ENCODE assay signal across 8 mouse cellular contexts in the genomic region with DNA sequence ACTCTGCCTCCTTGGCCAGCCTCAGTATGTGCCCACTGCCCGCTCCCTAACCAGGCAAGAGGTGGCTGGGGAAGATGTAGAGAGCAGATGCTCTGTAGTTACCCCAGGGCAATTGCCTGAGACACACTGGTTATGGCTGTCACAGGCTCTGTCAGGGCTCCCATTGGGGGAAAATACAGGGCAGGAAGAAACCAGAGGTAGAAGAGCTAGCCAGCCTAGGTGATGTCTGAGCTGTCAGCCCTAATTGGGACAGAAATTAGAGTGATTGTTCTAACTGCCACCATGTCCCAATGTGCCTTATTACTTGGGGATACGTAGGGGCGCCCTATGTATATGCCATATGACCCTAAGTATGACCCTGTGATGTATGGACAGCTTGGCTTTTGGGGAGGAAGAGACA. TPM values are rescaled to one million over a fixed set of nuclear protein-coding genes. Genes with fewer than 3 reads are reported as not detected.
A peak's percentile ranks its signal among the peaks of the same experiment; 100 is the strongest.
DNase-seq lines count a peak whose midpoint lies in the region; ATAC-seq and TF ChIP-seq lines count a peak whose summit lies in the region.

No protein-coding gene starts in this region.

- WGBS in heart, embryonic 13.5 days: 90% methylated on average over 3 of the region's 3 CpGs
- WGBS in forebrain, postnatal 0 days: 94% methylated on average over 3 of the region's 3 CpGs
- 86% methylated on average over 3 of the region's 3 CpGs for WGBS in macrophage (ENCODE audit: missing documents)

- no peak for TF ChIP-seq CTCF in E14TG2a.4 (conservative IDR thresholded peaks at IDR 0.05; ENCODE audit: low read length)
- TF ChIP-seq CTCF in forebrain, postnatal 0 days (IDR thresholded peaks at IDR 0.05; ENCODE audit: low read depth): no peak

- peak overlapping the region; percentile 91; the same call in 1 of the 2 replicates for H3K9ac ChIP-seq in heart, embryonic 13.5 days
- 0 out of 2 replicates have a peak overlapping the region, but pooled peaks have one; percentile 93 for H3K9ac ChIP-seq in forebrain, postnatal 0 days

- H3K4me3 ChIP-seq in heart, embryonic 13.5 days: peak overlapping the region; percentile 75
- H3K4me3 ChIP-seq in E14TG2a.4 (replicated peaks; ENCODE audit: low read length) (peak overlapping the region; percentile 95; the same call in 1 of the 2 replicates), macrophage (ENCODE audit: inconsistent target) (peak overlapping the region; percentile 100)
- H3K4me3 ChIP-seq in forebrain, postnatal 0 days (ENCODE audit: low read depth, low read length): peak overlapping the region; percentile 81; the same call in 1 of the 2 replicates

- no peak for ATAC-seq in heart, embryonic 13.5 days (ENCODE audit: extremely low read depth, insufficient number of reproducible peaks, low FRiP score, low TSS enrichment)
- no peak for ATAC-seq in forebrain, postnatal 0 days

- 0 out of 2 replicates have a peak overlapping the region, but pooled peaks have one; percentile 1 for H3K27ac ChIP-seq in heart, embryonic 13.5 days (replicated peaks)
- no peak overlapping the region for H3K27ac ChIP-seq in forebrain, postnatal 0 days (ENCODE audit: low read depth, low read length)
- H3K27ac ChIP-seq in macrophage: peak overlapping the region; percentile 100

- no peak for DNase-seq in heart, adult 11 months
- DNase-seq in forebrain, postnatal 0 days: no peak
- no peak for DNase-seq in ovary, postnatal 14 days (ENCODE audit: low spot score)
- no peak for DNase-seq in gastrocnemius, postnatal 14 days
- no peak for DNase-seq in urinary bladder, postnatal 14 days (ENCODE audit: low spot score)

- intact Hi-C loops in gastrocnemius, postnatal 14 days (cut with DNase I; ENCODE audit: low total_unique reads): loop anchor here (10.0 kb wide), 1 partner anchor 181 kb away; a partner anchor contains a TSS

- H3K9me3 ChIP-seq in heart, embryonic 13.5 days: no peaks in the 10 kb centered on the region
- no peaks in the 10 kb centered on the region for H3K9me3 ChIP-seq in E14TG2a.4 (ENCODE audit: low read length)
- no peaks in the 10 kb centered on the region for H3K9me3 ChIP-seq in forebrain, postnatal 0 days (ENCODE audit: low read length)

- H3K79me2 ChIP-seq in macrophage (ENCODE audit: inconsistent target): peaks cover 60% of the 10 kb centered on the region

- H3K27me3 ChIP-seq in heart, embryonic 13.5 days (replicated peaks): no peaks in the 10 kb centered on the region
- peaks cover 9% of the 10 kb centered on the region for H3K27me3 ChIP-seq in E14TG2a.4 (ENCODE audit: insufficient read depth, low read length)
- no peaks in the 10 kb centered on the region for H3K27me3 ChIP-seq in forebrain, postnatal 0 days (ENCODE audit: insufficient read depth, low read length)

- peak overlapping the region; percentile 91 for H3K4me2 ChIP-seq in heart, embryonic 13.5 days
- H3K4me2 ChIP-seq in forebrain, postnatal 0 days (ENCODE audit: low read depth): peak overlapping the region; percentile 80

- H3K4me1 ChIP-seq in heart, embryonic 13.5 days: peaks cover 18% of the 10 kb centered on the region
- peaks cover 52% of the 10 kb centered on the region for H3K4me1 ChIP-seq in E14TG2a.4 (replicated peaks; ENCODE audit: low read depth, low read length)
- peaks cover 9% of the 10 kb centered on the region for H3K4me1 ChIP-seq in forebrain, postnatal 0 days (ENCODE audit: insufficient read depth)

- peaks cover 33% of the 10 kb centered on the region for H3K36me3 ChIP-seq in heart, embryonic 13.5 days
- H3K36me3 ChIP-seq in E14TG2a.4 (ENCODE audit: insufficient read depth, low read length) (peaks cover 35% of the 10 kb centered on the region), macrophage (ENCODE audit: inconsistent target) (peaks cover 40% of the 10 kb centered on the region)
- H3K36me3 ChIP-seq in forebrain, postnatal 0 days (ENCODE audit: insufficient read depth): peaks cover 31% of the 10 kb centered on the region

RNA-seq across cellular contexts. Expression of a gene that starts 1.5 kb away (rescaled TPM):
- 11.2 and 13.2 TPM in 2 replicates for polyA plus RNA-seq in heart, embryonic 13.5 days (2015; fragmentation: Nextera tagmentation; extraction: Ambion mirVana)
- 71.9 and 74.4 TPM in 2 replicates for total RNA-seq in forebrain, postnatal 0 days (2014; rRNA removed)
- polyA plus RNA-seq in forebrain, postnatal 0 days (2015; fragmentation: Nextera tagmentation; extraction: Ambion mirVana): 39.6 and 44.9 TPM in 2 replicates
- total RNA-seq in macrophage (2018; cell fraction: chromatin; rRNA removed): 1,000 to 10,000 TPM in 11 of 26 experiments, 100 to 1,000 TPM in 15; 122 to 1,570 (median 865) TPM
- 100 to 1,000 TPM; 129 to 393 (median 270) TPM for total RNA-seq in macrophage (2018; cell fraction: cytosol; rRNA removed)
- total RNA-seq in macrophage (2018; cell fraction: nucleus; rRNA removed): 100 to 1,000 TPM; 145 to 858 (median 561) TPM
- polyA plus RNA-seq in macrophage (2018): 230 to 319 TPM (median 312 TPM) in 3 replicates
- 1 to 10 TPM; 8.3 to 9.7 TPM for total RNA-seq in gastrocnemius, postnatal 14 days (2021)

RNA-seq across cellular contexts. Expression of a gene that starts 17.8 kb away (rescaled TPM):
- polyA plus RNA-seq in heart, embryonic 13.5 days (2015; fragmentation: Nextera tagmentation; extraction: Ambion mirVana): 25.5 and 26.2 TPM in 2 replicates
- 21.2 and 41.3 TPM in 2 replicates for total RNA-seq in forebrain, postnatal 0 days (2014; rRNA removed)
- 35.3 and 35.6 TPM in 2 replicates for polyA plus RNA-seq in forebrain, postnatal 0 days (2015; fragmentation: Nextera tagmentation; extraction: Ambion mirVana)
- 10 to 100 TPM in 20 of 26 experiments, 1 to 10 TPM in 6; 7.7 to 19.3 (median 12.0) TPM for total RNA-seq in macrophage (2018; cell fraction: chromatin; rRNA removed)
- total RNA-seq in macrophage (2018; cell fraction: cytosol; rRNA removed): 10 to 100 TPM; 35.3 to 80.0 (median 55.9) TPM
- total RNA-seq in macrophage (2018; cell fraction: nucleus; rRNA removed): 10 to 100 TPM; 12.6 to 31.8 (median 18.8) TPM
- polyA plus RNA-seq in macrophage (2018): 29.8 to 44.9 TPM (median 39.4 TPM) in 3 replicates
- total RNA-seq in gastrocnemius, postnatal 14 days (2021): 1 to 10 TPM; 6.2 to 6.5 TPM

RNA-seq across cellular contexts. Expression of a gene that starts 24.1 kb away (rescaled TPM):
- 23.3 and 23.6 TPM in 2 replicates for polyA plus RNA-seq in heart, embryonic 13.5 days (2015; fragmentation: Nextera tagmentation; extraction: Ambion mirVana)
- 24.5 and 30.7 TPM in 2 replicates for total RNA-seq in forebrain, postnatal 0 days (2014; rRNA removed)
- 21.0 and 31.3 TPM in 2 replicates for polyA plus RNA-seq in forebrain, postnatal 0 days (2015; fragmentation: Nextera tagmentation; extraction: Ambion mirVana)
- total RNA-seq in macrophage (2018; cell fraction: chromatin; rRNA removed): 10 to 100 TPM in 24 of 26 experiments, 1 to 10 TPM in 2; 8.1 to 32.4 (median 21.4) TPM
- 10 to 100 TPM; 14.1 to 24.3 (median 19.8) TPM for total RNA-seq in macrophage (2018; cell fraction: cytosol; rRNA removed)
- total RNA-seq in macrophage (2018; cell fraction: nucleus; rRNA removed): 10 to 100 TPM; 10.7 to 37.3 (median 20.3) TPM
- polyA plus RNA-seq in macrophage (2018): 16.8 to 21.8 TPM (median 20.3 TPM) in 3 replicates
- total RNA-seq in gastrocnemius, postnatal 14 days (2021): 10 to 100 TPM; 14.9 to 18.6 TPM

RNA-seq across cellular contexts. Expression of a gene that starts 25.3 kb away (rescaled TPM):
- polyA plus RNA-seq in heart, embryonic 13.5 days (2015; fragmentation: Nextera tagmentation; extraction: Ambion mirVana): 1.4 and 1.5 TPM in 2 replicates
- total RNA-seq in forebrain, postnatal 0 days (2014; rRNA removed): 0.54 and 1.1 TPM in 2 replicates
- polyA plus RNA-seq in forebrain, postnatal 0 days (2015; fragmentation: Nextera tagmentation; extraction: Ambion mirVana): 0.24 and 0.84 TPM in 2 replicates
- total RNA-seq in macrophage (2018; cell fraction: chromatin; rRNA removed): 10 to 100 TPM; 15.3 to 70.9 (median 30.3) TPM
- total RNA-seq in macrophage (2018; cell fraction: cytosol; rRNA removed): 1 to 10 TPM; 2.5 to 9.7 (median 5.3) TPM
- total RNA-seq in macrophage (2018; cell fraction: nucleus; rRNA removed): 10 to 100 TPM in 25 of 26 experiments, 1 to 10 TPM in 1; 9.8 to 55.7 (median 28.5) TPM
- polyA plus RNA-seq in macrophage (2018): 2.4 to 5.2 TPM (median 4.4 TPM) in 3 replicates
- total RNA-seq in gastrocnemius, postnatal 14 days (2021): under 1 TPM; 0.31 to 0.84 TPM

RNA-seq across cellular contexts. Expression of a gene that starts 25.8 kb away (rescaled TPM):
- polyA plus RNA-seq in heart, embryonic 13.5 days (2015; fragmentation: Nextera tagmentation; extraction: Ambion mirVana): 6.8 and 6.9 TPM in 2 replicates
- total RNA-seq in forebrain, postnatal 0 days (2014; rRNA removed): 2.2 and 2.3 TPM in 2 replicates
- 2.0 and 2.4 TPM in 2 replicates for polyA plus RNA-seq in forebrain, postnatal 0 days (2015; fragmentation: Nextera tagmentation; extraction: Ambion mirVana)
- total RNA-seq in macrophage (2018; cell fraction: chromatin; rRNA removed): 100 to 1,000 TPM in 19 of 26 experiments, 10 to 100 TPM in 7; 38.5 to 511 (median 181) TPM
- total RNA-seq in macrophage (2018; cell fraction: cytosol; rRNA removed): 100 to 1,000 TPM in 21 of 26 experiments, 10 to 100 TPM in 5; 78.1 to 341 (median 209) TPM
- 100 to 1,000 TPM in 24 of 26 experiments, 10 to 100 TPM in 2; 63.6 to 577 (median 286) TPM for total RNA-seq in macrophage (2018; cell fraction: nucleus; rRNA removed)
- 84.4 to 133 TPM (median 111 TPM) in 3 replicates for polyA plus RNA-seq in macrophage (2018)
- total RNA-seq in gastrocnemius, postnatal 14 days (2021): 1 to 10 TPM; 2.6 to 3.1 TPM
